Mouse (Mus musculus): ENCODE results near the gene Megf6. TPM values are rescaled to one million over a fixed set of nuclear protein-coding genes. Genes with fewer than 3 reads are reported as not detected.

Gene Megf6
- polyA plus RNA-seq, 1 experiment: 0.55 TPM

DNA sequence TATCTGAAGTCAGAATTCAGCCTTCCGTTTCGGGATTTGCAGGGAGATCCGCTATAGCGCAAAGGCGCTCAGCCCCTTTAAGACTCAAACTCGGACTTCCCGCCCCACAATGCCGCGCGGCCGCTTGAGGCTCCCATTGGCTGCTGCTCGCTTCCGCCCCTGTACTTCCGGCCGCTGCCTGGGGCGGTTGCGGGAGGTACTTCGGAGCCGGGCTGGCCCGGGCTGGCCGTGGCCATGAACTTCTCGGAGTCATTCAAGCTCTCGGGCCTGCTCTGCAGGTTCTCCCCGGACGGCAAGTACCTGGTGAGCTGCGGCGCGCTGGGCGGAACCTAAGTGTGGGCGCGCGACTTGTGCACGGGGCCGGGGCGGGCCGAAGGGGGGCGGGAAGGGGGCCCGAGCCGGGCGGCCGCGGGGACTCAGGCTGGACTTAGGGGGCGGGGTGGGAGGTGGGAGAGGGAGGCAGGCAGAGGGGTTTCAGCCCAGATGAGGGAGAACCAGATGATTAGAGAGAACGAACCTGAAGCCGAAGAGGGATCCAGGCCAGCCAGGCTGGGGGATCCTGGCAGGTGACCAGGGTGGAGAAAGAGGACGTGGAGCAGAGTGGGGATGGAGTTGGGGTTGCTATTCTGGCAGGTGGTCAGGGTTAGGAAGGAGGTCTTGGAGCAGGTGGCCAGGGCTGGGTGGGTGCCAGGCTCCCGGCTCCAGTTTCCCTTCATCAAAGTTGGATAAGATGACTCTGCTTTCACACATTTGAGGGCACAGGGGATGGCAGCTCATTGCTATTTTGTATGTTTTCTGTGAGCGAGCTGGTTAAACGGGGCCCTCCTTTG lies 28.1 kb upstream of the Megf6 start, which contains the start of gene Wrap73:
Wrap73 (plus strand) TSS at position 162 of the 830 bp plus-strand sequence.
- Histone ChIP-seq H3K4me1 (ENCODE audit: control insufficient read depth, insufficient read depth, low read length) (peaks cover 6% of the 10 kb centered on the region; the same call in 1 of the 2 replicates), H3K36me3 (ENCODE audit: control insufficient read depth, insufficient read depth, low read length) (no peaks in the 10 kb centered on the region), H3K27ac (ENCODE audit: insufficient read depth, low read depth, low read length) (peak within 1 kb of the TSS; percentile 98), H3K27me3 (replicated peaks; ENCODE audit: control insufficient read depth, insufficient read depth, low read length) (peaks cover 13% of the 10 kb centered on the region), H3K4me3 (ENCODE audit: insufficient read depth, low read depth, low read length) (peak within 1 kb of the TSS; percentile 97)
- TF ChIP-seq CTCF (conservative IDR thresholded peaks at IDR 0.05; ENCODE audit: insufficient read depth, insufficient read length, low read depth, low read length): no peak
- no peak for TF ChIP-seq POLR2A (IDR thresholded peaks at IDR 0.05; ENCODE audit: low read depth, low read length)
- WGBS: under 1% methylated on average over 49 of the region's 49 CpGs
- peak; percentile 95 for DNase-seq

DNA sequence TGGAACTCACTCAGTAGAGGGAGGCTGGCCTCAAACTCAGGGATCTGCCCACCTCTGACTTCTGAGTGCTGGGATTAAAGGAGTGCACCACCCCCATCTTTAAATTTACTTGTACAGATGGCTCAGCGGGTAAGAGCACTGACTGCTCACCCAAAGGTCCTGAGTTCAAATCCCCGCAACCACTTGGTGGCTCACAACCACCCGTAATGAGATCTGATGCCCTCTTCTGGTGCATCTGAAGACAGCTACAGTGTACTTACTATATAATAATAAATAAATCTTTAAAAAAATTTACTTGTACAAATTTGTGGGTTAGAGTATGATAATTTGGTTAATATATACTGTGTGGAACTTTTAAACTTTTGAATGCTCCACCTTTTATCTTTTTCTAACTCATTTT lies 25.8 kb upstream of the Megf6 start:
- no peak overlapping the region for H3K27ac ChIP-seq (ENCODE audit: insufficient read depth, low read depth, low read length)
- DNase-seq: no peak
- H3K4me1 ChIP-seq (ENCODE audit: control insufficient read depth, insufficient read depth, low read length): peaks cover 6% of the 10 kb centered on the region; the same call in 1 of the 2 replicates
- H3K36me3 ChIP-seq (ENCODE audit: control insufficient read depth, insufficient read depth, low read length): no peaks in the 10 kb centered on the region
- TF ChIP-seq POLR2A (IDR thresholded peaks at IDR 0.05; ENCODE audit: low read depth, low read length) (no peak), CTCF (conservative IDR thresholded peaks at IDR 0.05; ENCODE audit: insufficient read depth, insufficient read length, low read depth, low read length) (no peak)
- H3K4me3 ChIP-seq (ENCODE audit: insufficient read depth, low read depth, low read length): no peak overlapping the region
- 87% methylated on average over 3 of the region's 3 CpGs for WGBS
- H3K27me3 ChIP-seq (replicated peaks; ENCODE audit: control insufficient read depth, insufficient read depth, low read length): peaks cover 8% of the 10 kb centered on the region

DNA sequence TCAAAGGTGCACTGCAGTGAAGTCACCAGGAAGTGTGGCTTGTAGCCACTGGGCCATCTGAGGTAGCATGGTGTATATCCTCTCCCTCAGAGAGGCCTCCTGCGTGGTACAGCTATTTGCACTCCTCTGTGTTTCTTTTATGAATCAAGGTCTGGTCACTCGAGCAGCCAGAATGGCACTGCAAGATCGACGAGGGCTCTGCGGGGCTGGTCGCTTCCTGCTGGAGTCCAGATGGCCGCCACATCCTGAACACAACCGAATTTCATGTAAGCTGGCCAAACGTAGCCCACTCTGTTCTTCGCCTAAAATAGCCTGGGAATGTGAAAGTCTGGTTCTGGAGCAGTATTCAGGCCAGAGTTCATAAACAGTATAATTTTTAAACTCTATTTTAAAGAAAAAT lies 24.2 kb upstream of the Megf6 start:
- Histone ChIP-seq H3K27me3 (replicated peaks; ENCODE audit: control insufficient read depth, insufficient read depth, low read length) (no peaks in the 10 kb centered on the region), H3K36me3 (ENCODE audit: control insufficient read depth, insufficient read depth, low read length) (no peaks in the 10 kb centered on the region), H3K4me3 (ENCODE audit: insufficient read depth, low read depth, low read length) (no peak overlapping the region), H3K4me1 (ENCODE audit: control insufficient read depth, insufficient read depth, low read length) (peaks cover 6% of the 10 kb centered on the region; the same call in 1 of the 2 replicates), H3K27ac (ENCODE audit: insufficient read depth, low read depth, low read length) (no peak overlapping the region)
- 73% methylated on average over 10 of the region's 10 CpGs for WGBS
- TF ChIP-seq CTCF (conservative IDR thresholded peaks at IDR 0.05; ENCODE audit: insufficient read depth, insufficient read length, low read depth, low read length) (no peak), POLR2A (IDR thresholded peaks at IDR 0.05; ENCODE audit: low read depth, low read length) (no peak)
- DNase-seq: no peak

DNA sequence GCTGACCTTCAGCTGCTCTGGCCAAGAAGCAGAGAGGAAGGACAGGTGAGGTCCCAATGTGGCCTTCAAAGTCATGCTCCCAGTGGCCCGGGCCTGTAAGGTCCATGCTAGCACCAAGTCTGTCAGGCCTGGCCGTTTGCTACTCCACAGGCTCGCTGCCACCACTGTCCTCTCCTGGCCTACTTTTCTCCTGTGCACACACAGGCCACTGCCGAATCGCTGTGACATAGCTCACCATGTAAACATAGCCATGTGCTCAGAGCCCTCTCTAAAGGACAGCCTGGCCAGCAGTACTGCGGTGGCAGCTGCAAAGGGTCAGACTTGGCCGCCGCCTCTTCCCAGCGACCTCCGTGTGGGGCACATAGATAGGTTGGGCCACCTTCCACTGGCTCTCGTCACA lies 16.4 kb upstream of the Megf6 start:
- Histone ChIP-seq H3K4me1 (ENCODE audit: control insufficient read depth, insufficient read depth, low read length) (no peaks in the 10 kb centered on the region; the same call in 1 of the 2 replicates), H3K4me3 (ENCODE audit: insufficient read depth, low read depth, low read length) (no peak overlapping the region), H3K36me3 (ENCODE audit: control insufficient read depth, insufficient read depth, low read length) (no peaks in the 10 kb centered on the region), H3K27ac (ENCODE audit: insufficient read depth, low read depth, low read length) (no peak overlapping the region), H3K27me3 (replicated peaks; ENCODE audit: control insufficient read depth, insufficient read depth, low read length) (no peaks in the 10 kb centered on the region)
- no peak for DNase-seq
- 77% methylated on average over 11 of the region's 11 CpGs for WGBS
- no peak for TF ChIP-seq POLR2A (IDR thresholded peaks at IDR 0.05; ENCODE audit: low read depth, low read length)
- no peak for TF ChIP-seq CTCF (conservative IDR thresholded peaks at IDR 0.05; ENCODE audit: insufficient read depth, insufficient read length, low read depth, low read length)

DNA sequence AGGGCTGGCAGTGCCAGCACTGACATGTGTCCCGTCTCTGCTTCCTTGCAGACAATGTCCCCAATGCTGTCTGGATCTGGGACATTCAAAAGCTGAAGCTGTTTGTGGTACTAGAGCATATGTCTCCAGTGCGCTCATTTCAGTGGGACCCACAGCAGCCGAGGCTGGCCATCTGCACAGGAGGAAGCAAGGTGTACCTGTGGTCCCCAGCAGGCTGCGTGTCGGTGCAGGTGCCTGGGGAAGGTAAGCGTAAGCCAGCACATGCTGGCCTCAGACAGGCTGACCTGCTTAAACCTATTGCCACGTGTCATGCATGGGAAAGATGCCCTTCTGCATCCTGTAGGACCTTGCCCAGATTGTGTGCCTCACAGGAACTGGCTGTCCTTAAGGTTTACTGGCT lies 14.5 kb upstream of the Megf6 start:
- peak; percentile 31 for DNase-seq
- TF ChIP-seq POLR2A (IDR thresholded peaks at IDR 0.05; ENCODE audit: low read depth, low read length) (no peak), CTCF (conservative IDR thresholded peaks at IDR 0.05; ENCODE audit: insufficient read depth, insufficient read length, low read depth, low read length) (no peak)
- peaks cover 3% of the 10 kb centered on the region; the same call in 1 of the 2 replicates for H3K4me1 ChIP-seq (ENCODE audit: control insufficient read depth, insufficient read depth, low read length)
- no peak overlapping the region for H3K27ac ChIP-seq (ENCODE audit: insufficient read depth, low read depth, low read length)
- no peaks in the 10 kb centered on the region for H3K27me3 ChIP-seq (replicated peaks; ENCODE audit: control insufficient read depth, insufficient read depth, low read length)
- WGBS: 81% methylated on average over 7 of the region's 7 CpGs
- H3K36me3 ChIP-seq (ENCODE audit: control insufficient read depth, insufficient read depth, low read length): no peaks in the 10 kb centered on the region
- no peak overlapping the region for H3K4me3 ChIP-seq (ENCODE audit: insufficient read depth, low read depth, low read length)

DNA sequence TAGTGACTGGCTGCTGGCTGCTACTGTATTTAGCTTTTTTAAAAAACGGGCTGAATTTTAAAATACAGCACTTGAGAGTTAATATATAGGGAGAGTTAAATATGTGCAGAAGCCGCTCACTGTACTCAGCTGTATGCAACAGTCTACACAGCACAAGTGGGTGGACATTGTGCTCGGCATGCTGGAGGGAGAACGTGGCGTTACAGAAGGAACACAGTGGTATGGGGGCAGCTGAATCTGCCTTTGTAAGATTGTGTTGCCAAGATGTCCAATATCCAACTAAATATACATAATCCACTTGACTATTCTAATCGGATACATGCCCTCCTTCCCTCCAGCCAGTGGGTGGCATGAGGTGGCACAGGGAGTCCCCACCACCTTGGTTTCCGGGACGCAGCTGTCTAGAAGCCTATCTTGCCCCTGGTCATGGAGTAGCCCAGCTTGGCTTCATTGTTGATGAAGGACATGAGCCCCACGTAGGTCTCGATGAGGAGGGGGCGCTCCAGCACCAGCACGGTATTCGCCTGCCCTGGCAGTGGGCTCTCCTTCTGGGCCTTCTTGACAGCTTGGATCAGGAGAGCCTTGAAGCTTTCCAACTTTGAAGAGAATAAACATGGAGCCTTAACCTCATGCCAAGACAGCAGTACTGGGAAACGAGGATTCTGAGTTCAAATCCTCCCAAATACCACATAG lies 12.4 kb upstream of the Megf6 start:
- peaks cover 6% of the 10 kb centered on the region; the same call in 1 of the 2 replicates for H3K4me1 ChIP-seq (ENCODE audit: control insufficient read depth, insufficient read depth, low read length)
- TF ChIP-seq POLR2A (IDR thresholded peaks at IDR 0.05; ENCODE audit: low read depth, low read length) (no peak), CTCF (conservative IDR thresholded peaks at IDR 0.05; ENCODE audit: insufficient read depth, insufficient read length, low read depth, low read length) (no peak)
- WGBS: 92% methylated on average over 14 of the region's 14 CpGs
- H3K27me3 ChIP-seq (replicated peaks; ENCODE audit: control insufficient read depth, insufficient read depth, low read length): no peaks in the 10 kb centered on the region
- no peak overlapping the region for H3K27ac ChIP-seq (ENCODE audit: insufficient read depth, low read depth, low read length)
- no peak for DNase-seq
- no peaks in the 10 kb centered on the region for H3K36me3 ChIP-seq (ENCODE audit: control insufficient read depth, insufficient read depth, low read length)
- H3K4me3 ChIP-seq (ENCODE audit: insufficient read depth, low read depth, low read length): no peak overlapping the region

DNA sequence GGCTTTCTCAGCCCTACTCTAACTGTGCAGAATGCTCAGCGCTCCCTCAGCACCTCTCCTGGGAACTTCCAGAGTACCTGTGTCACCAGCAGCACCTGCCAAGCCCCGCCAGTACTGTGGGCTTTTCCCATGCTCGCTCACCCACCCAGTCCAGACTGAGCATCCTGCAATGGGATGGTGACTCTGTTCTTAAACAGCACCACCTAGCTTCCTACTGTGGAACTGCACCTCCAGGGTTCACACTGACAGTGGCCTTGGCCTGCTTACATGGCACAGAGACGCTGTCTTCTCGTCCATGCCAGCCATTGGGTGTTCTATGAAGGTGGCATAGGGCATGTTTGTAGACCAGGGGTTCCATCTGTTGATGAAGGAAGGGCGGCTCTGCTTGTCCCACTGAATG lies 11.5 kb upstream of the Megf6 start:
- TF ChIP-seq POLR2A (IDR thresholded peaks at IDR 0.05; ENCODE audit: low read depth, low read length): no peak
- peak; percentile 97 for TF ChIP-seq CTCF (conservative IDR thresholded peaks at IDR 0.05; ENCODE audit: insufficient read depth, insufficient read length, low read depth, low read length)
- Histone ChIP-seq H3K27me3 (replicated peaks; ENCODE audit: control insufficient read depth, insufficient read depth, low read length) (no peaks in the 10 kb centered on the region), H3K27ac (ENCODE audit: insufficient read depth, low read depth, low read length) (no peak overlapping the region), H3K4me1 (ENCODE audit: control insufficient read depth, insufficient read depth, low read length) (peaks cover 6% of the 10 kb centered on the region; the same call in 1 of the 2 replicates), H3K4me3 (ENCODE audit: insufficient read depth, low read depth, low read length) (no peak overlapping the region; the same call in 1 of the 2 replicates), H3K36me3 (ENCODE audit: control insufficient read depth, insufficient read depth, low read length) (no peaks in the 10 kb centered on the region)
- whole genome bisulfite sequencing: 16% methylated on average over 6 of the region's 6 CpGs
- peak; percentile 88 for DNase-seq
